Mouse (Mus musculus): Measurements from ENCODE around the gene Iqsec1.

Iqsec1 gene

DNA sequence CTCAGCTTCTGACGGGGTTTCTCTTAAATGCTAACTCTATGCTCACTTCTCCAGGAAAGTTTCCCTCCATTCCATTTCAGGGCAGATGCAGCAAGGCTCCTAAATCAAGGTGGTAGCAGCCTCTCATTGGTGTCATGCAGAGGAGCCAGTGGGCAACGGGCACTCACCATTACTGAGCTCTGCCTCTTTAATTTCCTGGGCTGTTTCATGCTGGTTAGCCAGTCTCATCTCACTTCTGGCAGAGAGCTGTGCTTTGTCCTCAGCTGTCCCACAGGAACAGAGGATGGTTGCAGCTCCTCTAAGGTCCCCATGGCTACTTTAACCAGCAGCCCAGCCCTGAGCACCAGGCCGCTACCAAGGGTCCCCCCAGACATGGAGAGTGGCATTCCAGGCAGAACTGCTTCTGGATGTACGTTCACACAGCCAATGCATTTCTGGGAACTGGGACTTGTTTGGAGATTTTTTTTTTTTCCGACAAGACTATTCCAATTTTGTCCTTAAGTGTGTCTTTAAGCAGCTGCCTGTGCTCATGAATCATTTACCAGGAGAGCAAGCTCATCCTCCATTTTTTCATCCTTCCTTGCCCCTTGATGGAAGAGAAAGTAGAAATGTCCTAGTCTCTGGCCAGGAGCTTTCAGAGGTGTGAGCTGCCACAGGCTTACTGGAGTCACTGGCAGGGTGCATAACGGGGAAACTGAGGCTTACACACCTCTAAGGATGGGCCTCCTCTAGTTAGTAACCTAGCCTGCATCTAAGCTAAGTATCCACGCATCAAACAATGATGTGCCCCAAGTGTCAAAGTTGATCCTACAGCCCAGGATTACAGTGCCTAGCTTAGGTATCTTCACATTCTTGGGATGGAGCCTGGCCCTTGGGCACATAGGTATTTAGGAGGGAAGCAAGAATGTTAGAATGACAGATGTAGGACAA, 98.9 kb downstream of the Iqsec1 start:
- no peak for DNase-seq (ENCODE audit: low spot score)

DNA sequence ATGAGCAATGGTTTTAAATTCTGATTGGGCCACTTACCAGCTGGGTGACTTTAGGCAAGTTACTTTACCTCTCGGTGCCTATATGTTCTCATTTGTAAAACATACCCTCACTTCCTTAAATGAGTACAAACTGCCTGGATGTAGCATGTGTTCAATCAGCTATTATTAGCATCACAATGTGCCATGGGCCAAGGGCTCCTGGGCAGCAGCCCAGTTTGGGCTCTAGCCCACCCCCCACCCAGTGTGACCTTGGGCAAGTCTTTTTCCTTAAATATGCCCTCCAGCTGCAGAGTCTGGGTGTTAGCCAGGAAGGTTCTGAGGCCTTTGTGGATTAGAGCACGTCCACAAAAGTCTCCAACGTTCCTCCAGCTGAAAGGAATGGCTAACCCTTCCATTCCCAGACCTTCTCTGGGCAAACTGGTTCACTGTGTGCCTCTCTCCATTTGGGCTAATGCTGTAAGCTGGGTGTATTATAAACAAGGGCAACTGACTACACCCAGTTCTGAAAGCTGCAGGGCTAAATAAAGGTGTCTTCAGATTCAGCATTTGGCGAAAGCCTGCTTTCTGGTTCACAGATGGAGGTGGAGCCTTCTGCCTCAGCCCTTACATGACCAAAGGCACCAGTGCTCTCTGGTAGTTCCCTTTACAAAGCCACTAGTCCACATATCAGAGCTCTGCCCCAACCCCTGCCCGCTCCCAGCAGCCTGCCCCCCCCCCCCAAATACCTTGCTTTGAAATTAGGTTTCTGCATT, 101.3 kb downstream of the Iqsec1 start:
- DNase-seq (ENCODE audit: low spot score): no peak

DNA sequence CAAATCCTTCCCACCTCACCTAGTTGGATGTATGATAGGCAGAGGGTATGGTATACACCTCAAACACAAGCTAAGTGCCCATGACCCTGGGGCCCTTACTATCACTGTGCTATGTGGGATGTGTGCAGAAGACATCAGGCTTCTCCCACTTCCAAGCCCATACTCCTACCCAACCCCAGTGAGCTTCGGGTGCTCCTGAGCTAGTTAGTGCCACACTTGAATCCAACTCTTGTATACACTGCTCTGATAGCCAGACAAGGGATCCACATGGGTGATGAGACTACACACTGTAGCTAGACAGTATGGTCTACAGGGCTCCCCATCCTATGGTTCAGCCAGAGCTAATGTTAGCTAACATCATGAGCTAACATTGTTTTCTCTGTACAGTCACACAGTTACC, 102.9 kb downstream of the Iqsec1 start:
- no peak for DNase-seq (ENCODE audit: low spot score)

DNA sequence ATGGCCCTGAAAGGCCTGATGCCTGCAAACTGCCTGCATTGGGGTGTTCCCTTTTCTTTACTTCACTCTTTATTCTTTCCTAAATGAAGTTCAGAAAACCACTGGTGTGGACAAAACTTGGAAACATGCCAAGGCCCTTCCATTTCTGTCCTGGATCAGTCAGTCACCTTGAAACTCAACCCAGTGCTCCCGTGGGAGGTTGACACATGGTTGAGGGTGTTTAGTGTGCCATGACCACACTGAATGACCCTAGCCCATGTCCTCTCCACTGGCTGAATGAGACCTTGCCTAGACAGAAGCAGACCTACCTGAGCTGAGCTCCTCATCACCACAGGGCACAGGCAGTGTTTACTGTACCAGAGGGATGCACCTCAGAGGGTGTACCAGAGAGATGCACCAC, 103.9 kb downstream of the Iqsec1 start:
- DNase-seq (ENCODE audit: low spot score): no peak

DNA sequence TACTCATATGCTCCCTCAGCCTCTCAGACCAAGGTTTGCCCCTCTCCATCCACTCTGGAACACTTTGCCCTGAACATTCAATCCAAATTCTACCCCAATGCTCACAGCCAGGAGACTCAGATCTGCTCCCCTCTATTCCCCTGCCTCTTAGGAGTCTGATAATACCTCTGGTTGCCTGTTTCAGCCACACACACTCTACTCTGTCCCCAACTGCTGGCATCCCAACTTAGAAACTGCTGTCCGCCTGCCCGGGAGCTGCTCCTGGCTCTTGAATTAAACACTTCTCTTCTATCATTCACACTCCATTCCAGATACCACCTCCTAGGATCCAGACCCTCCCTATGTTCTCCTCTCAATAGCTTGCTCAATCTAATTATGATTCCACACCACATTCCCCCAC, 107.5 kb downstream of the Iqsec1 start:
- no peak for DNase-seq (ENCODE audit: low spot score)

DNA sequence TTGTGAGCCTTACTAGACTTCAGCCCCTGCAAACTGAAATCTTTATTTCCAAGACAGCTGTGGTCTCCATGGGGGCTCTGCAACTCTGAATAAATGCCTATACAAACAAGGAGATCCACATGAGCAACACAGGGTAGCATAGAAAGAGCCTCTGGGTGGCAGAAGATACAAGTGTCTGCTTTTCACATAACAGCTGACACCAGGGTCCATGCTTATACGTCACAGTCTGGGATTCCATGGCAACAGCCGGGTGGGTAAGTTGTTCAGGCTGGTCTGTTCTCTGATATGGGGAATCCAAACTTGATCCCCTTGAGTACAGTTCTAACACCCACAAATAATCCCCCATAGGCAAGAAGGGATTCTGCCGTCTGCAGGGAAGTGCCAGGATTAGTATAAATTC, 108.1 kb downstream of the Iqsec1 start:
- DNase-seq (ENCODE audit: low spot score): no peak

DNA sequence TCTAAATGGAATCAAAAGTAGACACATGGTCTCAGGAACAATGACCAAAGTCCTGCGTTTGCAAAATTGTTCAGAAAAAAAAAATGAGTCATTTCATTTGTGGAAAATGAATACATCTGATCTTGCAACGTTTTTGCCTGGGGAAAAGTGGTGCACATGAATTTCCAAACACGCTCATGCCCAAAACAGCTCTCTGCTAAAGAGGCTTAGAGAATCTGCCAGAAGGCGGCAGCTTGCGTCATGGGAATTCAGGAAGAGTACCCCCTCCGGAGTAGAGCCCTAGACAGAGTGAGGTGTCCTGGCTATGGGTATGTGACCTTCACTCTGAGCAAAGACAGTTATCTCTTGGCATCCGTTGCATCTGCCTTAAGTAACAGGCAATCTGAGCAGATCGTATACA, 116.9 kb downstream of the Iqsec1 start:
- no peak for DNase-seq (ENCODE audit: low spot score)

DNA sequence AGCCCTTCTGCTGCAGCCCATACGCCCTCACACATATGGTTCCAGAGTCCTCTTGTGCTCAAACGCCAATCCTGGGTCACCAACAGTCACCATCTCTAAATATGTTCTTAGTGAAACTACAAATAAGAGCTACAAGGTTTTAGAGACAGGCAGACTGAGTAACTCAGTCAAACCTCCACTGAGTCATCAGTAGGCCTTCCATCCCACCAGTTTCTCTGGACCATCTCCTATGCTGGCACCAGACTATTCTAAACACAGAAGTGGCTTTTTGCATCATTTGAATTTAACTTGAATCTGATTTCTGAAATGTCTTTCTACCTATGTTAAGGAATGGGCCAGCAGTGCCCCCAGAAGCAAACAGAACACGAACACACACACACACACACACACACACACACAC, 120.5 kb downstream of the Iqsec1 start:
- DNase-seq (ENCODE audit: low spot score): no peak

DNA sequence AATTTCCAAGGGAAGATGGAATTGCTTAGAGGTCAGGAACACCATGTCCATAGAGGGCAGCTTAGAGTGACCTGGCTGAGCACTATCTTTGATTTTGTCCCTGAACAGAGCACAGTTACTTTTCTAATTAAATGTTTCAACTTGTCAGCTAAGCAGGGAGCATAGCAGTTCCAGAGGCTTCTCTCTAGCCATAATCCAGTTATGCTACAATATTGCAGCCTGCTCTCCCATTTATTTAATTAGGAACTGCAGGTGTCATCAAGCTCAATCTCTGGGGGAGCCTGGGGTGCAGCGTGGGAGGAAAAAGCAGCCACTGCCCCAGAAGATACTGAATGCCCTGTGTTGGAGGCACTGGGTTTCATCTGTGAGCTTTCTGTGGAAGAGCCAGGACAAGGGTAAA, 127.1 kb downstream of the Iqsec1 start:
- DNase-seq (ENCODE audit: low spot score): no peak

DNA sequence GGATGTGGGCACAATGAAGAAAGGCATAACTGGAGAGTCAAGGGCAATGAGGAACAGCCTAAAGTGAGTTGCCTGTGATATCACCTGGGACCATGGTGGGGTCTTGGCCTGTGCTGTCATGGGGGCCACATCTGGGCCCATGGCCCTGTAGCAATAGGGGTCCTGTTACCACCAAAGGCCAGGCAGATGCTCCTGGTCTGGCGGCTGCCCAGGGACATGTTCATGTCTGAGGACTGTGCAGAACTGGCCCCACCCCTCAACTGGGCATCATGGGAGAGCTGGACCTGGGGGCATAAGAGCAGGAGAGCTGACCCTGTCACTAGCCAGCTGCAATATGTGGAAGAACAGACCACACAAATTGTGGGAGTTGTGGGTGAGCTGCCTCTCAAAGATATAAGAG, 130.6 kb downstream of the Iqsec1 start:
- no peak for DNase-seq (ENCODE audit: low spot score)

DNA sequence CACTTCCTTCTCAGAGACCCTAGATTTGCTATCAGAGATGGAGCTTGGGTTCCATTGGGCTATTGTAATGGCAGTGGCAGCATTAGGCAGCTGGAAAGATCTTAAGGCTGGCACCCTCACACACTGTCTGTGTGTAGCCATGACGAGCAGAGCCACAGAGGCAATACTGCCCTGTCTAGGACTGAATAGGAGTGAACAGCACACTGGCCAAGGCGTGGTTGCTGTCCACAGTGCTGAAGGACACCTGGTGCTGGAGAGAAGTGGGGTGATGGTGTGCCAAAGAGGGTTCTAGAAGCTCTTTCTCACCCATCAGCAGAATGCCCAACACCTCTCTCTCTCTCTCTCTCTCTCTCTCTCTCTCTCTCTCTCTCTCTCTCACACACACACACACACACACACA, 136.1 kb downstream of the Iqsec1 start:
- DNase-seq (ENCODE audit: low spot score): no peak

DNA sequence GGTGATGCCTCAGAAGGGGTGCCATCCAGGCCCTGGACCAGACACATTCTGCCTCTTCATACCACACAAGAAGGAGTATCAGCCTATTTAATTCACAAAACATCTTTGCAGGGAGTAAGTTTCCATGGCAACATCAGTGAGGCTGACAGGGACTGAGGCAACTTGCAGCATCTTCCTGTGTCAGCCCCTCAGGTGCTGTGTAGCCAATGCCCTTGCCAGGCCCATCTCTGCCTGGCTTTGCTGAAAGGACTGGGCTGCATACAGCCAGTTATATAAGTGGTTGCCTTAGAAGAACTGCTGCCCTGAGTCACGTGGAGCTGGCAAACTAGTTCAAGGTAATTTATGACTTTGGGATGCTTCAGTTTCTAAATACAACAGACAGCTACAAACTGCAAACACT, 140.4 kb downstream of the Iqsec1 start:
- DNase-seq (ENCODE audit: low spot score): no peak

DNA sequence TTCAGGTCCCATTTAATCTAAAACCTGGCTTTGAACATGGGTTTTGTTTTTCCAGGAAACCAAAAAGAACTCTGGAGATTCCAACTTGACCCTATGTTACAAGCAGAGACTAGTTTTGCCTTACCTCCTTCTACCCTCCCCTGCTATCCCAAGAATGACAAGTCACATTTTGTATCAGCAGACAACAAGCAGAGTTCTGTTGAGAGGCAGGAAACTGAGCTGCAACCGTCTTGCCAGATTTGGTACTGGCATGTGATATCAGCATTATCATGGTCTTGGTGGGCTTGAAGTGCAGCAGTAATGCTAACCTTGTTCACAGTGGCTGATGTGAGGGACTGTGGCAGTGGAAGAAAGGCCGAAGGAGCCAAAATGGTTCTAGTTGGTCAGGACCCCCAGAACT, 141.0 kb downstream of the Iqsec1 start:
- no peak for DNase-seq (ENCODE audit: low spot score)

DNA sequence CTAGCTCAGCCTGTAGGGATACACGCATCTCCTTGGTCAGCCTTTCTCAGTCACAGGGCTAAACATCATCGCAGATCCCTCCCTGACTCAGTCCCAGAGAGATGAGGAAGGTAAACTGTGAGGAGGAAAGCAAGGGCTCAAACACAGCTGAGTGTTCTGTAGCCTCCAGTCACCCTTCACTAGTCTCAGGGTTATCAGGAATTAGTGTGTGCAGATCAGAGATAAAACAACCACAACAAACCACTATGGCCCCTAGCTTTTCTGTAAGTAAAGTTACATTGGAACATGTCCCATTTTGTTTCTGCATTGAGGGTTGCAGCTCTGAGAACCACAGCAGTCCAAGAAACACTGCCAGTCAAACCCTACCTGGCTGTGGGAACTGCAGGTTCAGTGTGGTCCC, 148.5 kb downstream of the Iqsec1 start:
- DNase-seq (ENCODE audit: low spot score): no peak

DNA sequence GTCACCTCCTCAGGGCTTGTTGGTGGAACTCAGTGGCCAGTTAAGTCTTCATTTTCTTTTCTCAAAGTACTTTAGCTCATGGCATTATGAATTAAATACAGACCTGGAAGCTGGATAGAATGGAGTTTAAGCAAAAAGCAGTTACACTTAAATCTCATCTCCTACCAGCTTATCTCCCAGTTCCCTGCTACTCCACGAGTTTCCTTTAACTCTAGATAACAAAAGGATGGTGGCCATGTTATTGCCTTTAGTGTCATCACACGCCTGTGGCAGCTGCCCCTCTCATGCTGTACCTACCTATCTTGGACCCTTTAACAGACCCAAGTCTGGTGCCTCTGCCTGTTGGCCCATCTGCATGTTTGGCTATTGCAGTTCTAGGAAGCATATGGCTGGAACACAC, 151.7 kb downstream of the Iqsec1 start:
- no peak for DNase-seq (ENCODE audit: low spot score)

DNA sequence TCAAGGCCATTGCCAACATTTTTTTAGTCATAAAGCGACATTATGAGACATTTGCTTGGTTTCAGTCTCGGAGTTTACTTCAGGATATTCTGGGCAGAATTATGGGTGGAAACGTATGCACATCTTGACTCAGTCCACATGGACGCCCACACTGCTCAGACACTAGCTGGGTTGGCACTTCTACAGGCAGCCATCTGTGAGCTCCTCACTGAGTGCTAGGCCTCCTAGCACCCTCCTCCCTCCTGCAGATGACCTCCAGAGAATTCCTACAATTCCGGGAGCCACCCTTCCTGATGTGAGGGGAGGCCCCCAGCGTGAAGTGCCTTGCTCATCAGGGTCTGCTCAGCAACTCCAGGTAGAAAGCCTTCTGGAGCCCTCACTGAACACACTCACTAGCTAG, 158.9 kb downstream of the Iqsec1 start:
- DNase-seq (ENCODE audit: low spot score): no peak

DNA sequence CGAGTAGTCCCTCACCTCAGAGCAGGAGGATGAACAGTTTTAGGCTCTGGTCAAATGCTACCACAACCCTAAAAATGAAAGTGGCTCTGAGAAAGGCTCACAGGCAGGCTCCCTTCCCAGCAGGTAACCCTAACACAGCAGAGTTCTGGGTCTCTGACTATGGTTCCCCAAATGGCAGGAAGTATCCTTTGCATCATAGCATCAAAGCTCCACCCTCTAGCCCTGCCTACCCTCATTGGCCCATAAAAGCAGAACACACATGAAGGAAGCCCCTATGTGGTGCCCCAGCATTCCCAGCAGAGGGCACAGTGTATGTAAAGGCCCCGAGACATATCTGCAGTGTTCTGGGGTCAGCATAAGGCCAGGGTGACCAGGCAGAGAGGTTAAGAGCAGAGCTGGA, 163.4 kb downstream of the Iqsec1 start:
- no peak for DNase-seq (ENCODE audit: low spot score)

DNA sequence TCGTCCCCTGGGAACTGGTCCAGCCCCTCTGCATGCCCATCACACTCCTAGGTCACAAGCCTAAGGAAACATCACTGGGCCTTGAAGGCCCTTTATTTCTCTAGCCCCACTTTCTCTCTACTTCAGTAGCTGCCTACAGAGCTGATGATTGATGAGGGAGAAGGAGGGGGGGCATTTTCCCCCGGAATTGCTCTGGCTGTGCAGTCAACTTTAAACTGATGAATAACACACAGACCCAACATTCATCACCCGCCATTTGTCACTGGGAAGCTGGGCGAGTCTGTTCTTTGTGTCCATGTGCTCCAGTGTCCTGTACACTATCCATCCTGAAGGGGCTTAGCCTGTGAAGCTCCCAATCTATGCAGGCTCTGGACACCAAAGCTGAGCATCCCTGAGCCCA, 165.2 kb downstream of the Iqsec1 start:
- no peak for DNase-seq (ENCODE audit: low spot score)

DNA sequence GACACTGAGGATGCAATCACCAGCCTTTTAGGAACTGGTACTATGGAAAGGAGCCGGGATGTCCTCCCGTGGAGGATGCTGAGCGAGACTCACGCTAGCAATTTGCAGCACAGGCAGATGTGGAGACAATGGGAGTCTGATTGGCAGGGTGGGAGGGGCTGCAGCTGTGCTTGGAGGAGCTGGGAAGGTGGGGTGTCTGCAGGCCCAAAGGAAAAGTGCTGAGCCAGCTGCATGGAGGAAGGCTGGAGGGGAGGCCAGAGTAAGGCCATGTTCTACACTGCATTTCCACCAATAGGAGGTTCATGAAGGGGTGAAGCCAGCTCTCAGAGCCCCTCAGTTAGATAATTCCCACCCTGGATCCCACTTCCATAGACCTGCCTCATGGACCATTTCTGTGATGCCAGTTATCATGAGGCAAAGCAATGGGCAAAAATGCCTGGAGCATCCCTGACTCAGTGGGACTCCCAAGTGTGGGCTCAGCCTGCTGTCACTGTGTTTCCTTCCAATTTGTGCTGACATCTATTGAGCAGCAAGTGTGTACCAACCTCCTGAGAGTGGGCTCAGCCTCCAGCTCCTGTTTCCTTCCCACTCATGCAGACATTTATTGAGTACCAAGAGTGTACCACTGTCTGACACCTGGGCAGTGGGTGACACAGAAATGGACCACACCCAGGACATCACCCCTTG, 166.4 kb downstream of the Iqsec1 start:
- no peak for DNase-seq (ENCODE audit: low spot score)

DNA sequence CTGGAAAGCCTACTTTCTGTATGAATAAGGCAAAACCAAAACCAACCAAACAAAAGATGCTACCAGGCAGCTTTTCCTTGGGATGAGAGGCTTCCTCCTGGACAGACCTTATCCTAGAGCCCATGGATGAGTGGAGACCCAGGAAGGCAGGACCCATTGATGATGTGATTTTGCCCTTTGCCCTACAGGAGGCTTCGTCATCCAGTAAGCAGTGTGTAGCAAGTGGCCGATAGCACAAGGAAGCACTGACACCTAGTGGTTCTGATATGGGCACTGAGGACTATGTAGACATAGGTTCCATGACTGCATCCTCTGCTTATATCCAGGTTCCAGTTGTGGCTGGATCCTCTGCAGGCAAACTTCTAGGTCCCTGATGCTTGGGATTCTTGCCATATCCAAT, 168.6 kb downstream of the Iqsec1 start:
- DNase-seq (ENCODE audit: low spot score): no peak

DNA sequence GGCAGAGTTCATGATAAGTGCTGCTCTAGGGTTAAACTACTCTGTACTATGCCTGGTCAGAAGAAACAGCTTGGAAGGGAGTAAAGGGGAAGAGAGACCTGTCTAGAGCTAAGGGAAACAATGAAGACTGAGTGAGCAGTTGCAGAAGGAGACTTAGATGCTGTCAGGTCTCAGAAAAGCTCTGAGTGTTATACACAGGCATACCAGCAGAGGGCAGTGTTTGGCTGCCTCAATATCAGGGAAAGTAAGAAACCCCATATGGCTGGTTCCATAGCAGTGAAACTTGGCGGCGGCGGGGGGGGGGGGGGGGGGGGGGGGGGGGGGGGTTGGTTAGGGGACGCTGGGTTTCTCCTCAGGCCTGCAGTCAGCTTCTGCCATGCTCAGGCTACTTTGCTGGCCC, 169.5 kb downstream of the Iqsec1 start:
- no peak for DNase-seq (ENCODE audit: low spot score)

DNA sequence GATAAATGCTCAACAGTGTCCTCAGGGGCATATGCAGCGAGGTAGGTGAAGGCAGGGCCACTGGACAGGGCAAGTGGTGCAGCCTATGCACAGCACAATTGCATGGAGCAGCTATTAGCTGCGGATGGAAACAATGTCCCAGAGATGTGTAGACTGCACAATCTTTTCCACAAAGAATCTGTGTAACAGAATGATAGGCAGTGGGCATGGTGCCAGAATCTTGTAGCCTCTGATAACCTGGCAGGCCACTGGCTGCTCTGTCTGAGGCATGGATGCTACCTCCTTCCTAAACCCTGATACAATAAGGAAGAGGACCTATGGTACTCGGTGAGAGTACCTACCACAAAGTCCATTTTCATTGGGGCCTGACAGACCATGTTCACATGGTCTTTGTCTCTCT, 171.9 kb downstream of the Iqsec1 start:
- DNase-seq (ENCODE audit: low spot score): no peak

DNA sequence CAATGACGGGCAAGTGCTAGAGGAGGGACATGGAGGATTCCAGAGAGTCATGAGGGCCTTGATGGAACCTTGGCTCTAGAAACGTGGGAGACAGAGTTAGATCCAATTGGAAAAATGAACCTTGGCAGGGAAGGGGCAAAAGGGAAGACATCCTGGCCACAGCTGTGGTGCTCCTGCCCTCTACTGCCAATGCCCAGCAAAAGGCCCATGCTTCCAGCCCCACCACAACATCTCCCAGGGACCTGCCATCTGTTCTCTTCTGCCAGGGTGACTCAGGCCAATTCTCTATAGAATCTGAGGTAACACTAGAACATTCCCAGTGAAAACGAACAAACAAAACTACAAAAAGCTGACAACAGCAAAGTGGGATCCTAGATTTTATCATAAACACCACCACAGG, 173.1 kb downstream of the Iqsec1 start:
- DNase-seq (ENCODE audit: low spot score): no peak

Measured in urinary bladder, postnatal 10 days (tissue).